Mouse (Mus musculus): ENCODE results near the gene Cbx7. TPM values are rescaled to one million over a fixed set of nuclear protein-coding genes. Genes with fewer than 3 reads are reported as not detected.
"Not testable (repeated sequence)": the region's sequence is repeated elsewhere in the genome, so short reads cannot be mapped to it uniquely, and the experiment has no call there.

The Cbx7 gene
- total and polyA plus RNA-seq, 2 experiments from 2014 or later: 3.4 to 14.9 TPM

DNA sequence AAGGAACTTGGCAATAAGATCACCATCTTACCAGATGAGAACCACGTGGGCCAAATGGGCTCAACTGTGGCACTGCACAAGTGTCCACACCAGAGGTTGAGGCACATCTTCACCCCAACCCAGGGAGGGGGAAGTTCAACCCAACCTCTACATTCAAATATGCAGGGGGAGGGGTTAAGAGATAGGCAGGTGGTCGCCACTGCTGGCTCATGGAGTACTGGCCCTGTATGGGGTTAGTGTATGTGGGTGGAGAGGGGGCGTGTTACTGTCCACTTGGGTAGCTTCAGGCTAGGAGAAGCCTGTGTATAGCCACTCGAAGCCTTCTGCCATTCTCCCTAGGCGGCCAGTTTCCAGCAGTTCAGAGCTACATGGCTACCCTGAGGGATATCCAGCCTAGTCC, 54.8 kb downstream of the Cbx7 start:
- WGBS: 82% methylated on average over 5 of the region's 5 CpGs
- H3K9me3 ChIP-seq (ENCODE audit: low read length): no peaks in the 10 kb centered on the region
- DNase-seq (ENCODE audit: low spot score) (no peak), ATAC-seq (ENCODE audit: low FRiP score) (no peak)
- H3K27ac ChIP-seq (ENCODE audit: low read depth, low read length): no peak overlapping the region
- no peak overlapping the region for H3K9ac ChIP-seq (replicated peaks; ENCODE audit: low read length, poor library complexity, severe bottlenecking)
- H3K27me3 ChIP-seq (ENCODE audit: insufficient read depth, low read length): no peaks in the 10 kb centered on the region
- TF ChIP-seq CTCF (IDR thresholded peaks at IDR 0.05): no peak
- H3K4me2 ChIP-seq (ENCODE audit: low read depth, low read length, poor library complexity, severe bottlenecking): no peak overlapping the region
- no peaks in the 10 kb centered on the region for H3K4me1 ChIP-seq (ENCODE audit: insufficient read depth, low read length)
- H3K4me3 ChIP-seq (ENCODE audit: low read depth, low read length): no peak overlapping the region
- 0 out of 2 replicates have a peak, but pooled peaks cover 6% of the 10 kb centered on the region for H3K36me3 ChIP-seq (ENCODE audit: insufficient read depth, low read length)

DNA sequence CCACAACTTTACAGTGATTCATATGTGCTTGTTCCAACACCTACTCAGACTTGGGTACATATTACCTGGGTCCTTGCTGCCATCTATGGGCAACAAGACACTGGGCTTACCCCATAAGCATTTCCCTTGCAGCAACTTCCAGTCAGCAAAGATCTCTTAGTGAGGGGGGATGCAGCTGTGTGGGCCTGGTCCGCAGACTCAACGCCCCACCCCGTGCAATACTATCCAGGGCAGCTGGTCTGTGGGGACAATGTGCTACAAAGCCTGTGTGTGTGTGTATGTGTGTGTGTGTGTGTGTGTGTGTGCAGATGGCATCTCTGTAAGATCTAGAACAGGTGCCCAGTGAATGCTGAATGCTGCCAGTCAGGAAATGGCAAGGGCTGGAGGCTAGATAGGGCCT, 56.6 kb downstream of the Cbx7 start:
- Histone ChIP-seq H3K36me3 (ENCODE audit: insufficient read depth, low read length) (no peaks in the 10 kb centered on the region), H3K4me3 (ENCODE audit: low read depth, low read length) (no peak overlapping the region), H3K4me2 (ENCODE audit: low read depth, low read length, poor library complexity, severe bottlenecking) (no peak overlapping the region), H3K9ac (replicated peaks; ENCODE audit: low read length, poor library complexity, severe bottlenecking) (no peak overlapping the region), H3K4me1 (ENCODE audit: insufficient read depth, low read length) (no peaks in the 10 kb centered on the region), H3K27me3 (ENCODE audit: insufficient read depth, low read length) (no peaks in the 10 kb centered on the region), H3K27ac (ENCODE audit: low read depth, low read length) (no peak overlapping the region), H3K9me3 (ENCODE audit: low read length) (no peaks in the 10 kb centered on the region)
- 60% methylated on average over 3 of the region's 3 CpGs for WGBS
- TF ChIP-seq CTCF (IDR thresholded peaks at IDR 0.05): peak; percentile 78
- ATAC-seq (ENCODE audit: low FRiP score) (0 out of 2 replicates have a peak, but pooled peaks have one; percentile 38), DNase-seq (ENCODE audit: low spot score) (peak; percentile 67)

DNA sequence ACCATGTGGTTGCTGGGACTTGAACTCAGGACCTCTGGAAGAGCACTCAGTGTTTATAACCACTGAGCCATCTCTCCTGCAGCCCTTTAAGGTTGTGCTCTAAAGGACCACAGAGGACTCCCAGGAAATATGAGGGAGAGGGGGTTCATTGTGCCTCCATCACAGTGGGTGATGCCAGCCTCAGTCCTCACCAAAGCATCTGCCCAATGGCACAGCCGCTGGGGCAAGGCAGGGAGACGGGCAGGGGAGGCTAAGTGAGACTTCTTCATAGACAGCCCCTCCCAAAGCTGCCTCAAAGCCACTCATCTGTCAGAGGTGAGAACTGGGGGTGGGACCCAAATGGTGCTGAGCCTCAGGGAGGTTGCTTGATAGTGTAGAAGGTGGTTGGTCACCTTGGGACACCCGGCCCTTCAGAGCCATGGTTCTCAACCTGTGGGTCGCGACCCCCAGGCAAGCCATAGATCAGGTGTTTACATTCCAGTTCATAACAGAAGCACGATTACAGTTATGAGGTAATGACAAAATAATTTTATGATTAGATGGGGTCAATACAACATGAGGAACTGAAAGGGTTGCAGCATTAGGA, 57.1 kb downstream of the Cbx7 start:
- Histone ChIP-seq H3K9ac (replicated peaks; ENCODE audit: low read length, poor library complexity, severe bottlenecking) (no peak overlapping the region), H3K9me3 (ENCODE audit: low read length) (no peaks in the 10 kb centered on the region), H3K4me2 (ENCODE audit: low read depth, low read length, poor library complexity, severe bottlenecking) (no peak overlapping the region), H3K27ac (ENCODE audit: low read depth, low read length) (no peak overlapping the region), H3K27me3 (ENCODE audit: insufficient read depth, low read length) (no peaks in the 10 kb centered on the region), H3K4me1 (ENCODE audit: insufficient read depth, low read length) (no peaks in the 10 kb centered on the region), H3K36me3 (ENCODE audit: insufficient read depth, low read length) (no peaks in the 10 kb centered on the region), H3K4me3 (ENCODE audit: low read depth, low read length) (no peak overlapping the region)
- ATAC-seq (ENCODE audit: low FRiP score): no peak
- 92% methylated on average over 6 of the region's 6 CpGs for WGBS
- DNase-seq (ENCODE audit: low spot score): no peak
- TF ChIP-seq CTCF (IDR thresholded peaks at IDR 0.05): no peak

DNA sequence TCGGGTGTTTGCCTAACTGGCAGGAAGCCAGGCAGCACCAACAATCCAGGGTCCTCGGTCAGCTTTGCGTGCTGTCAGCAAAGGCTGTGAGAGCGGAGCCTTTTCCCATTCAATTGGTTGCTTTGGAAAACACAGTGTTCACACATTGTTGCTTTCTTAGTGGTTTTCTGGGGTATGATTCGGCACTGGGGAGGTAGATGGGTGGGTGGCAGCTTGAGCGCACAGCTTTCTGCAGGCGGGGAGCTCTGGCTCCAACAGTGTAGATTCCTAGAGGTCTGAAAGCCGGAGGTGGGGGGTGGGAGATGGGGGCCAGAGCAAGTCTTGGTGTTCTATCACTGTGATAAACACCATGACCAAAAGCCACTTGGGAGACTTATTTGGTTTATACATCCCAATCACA, 59.6 kb downstream of the Cbx7 start:
- no peak for TF ChIP-seq CTCF (IDR thresholded peaks at IDR 0.05)
- Histone ChIP-seq H3K9ac (replicated peaks; ENCODE audit: low read length, poor library complexity, severe bottlenecking) (no peak overlapping the region), H3K9me3 (ENCODE audit: low read length) (no peaks in the 10 kb centered on the region), H3K27ac (ENCODE audit: low read depth, low read length) (no peak overlapping the region), H3K4me1 (ENCODE audit: insufficient read depth, low read length) (no peaks in the 10 kb centered on the region), H3K4me3 (ENCODE audit: low read depth, low read length) (no peak overlapping the region), H3K27me3 (ENCODE audit: insufficient read depth, low read length) (no peaks in the 10 kb centered on the region), H3K4me2 (ENCODE audit: low read depth, low read length, poor library complexity, severe bottlenecking) (no peak overlapping the region), H3K36me3 (ENCODE audit: insufficient read depth, low read length) (no peaks in the 10 kb centered on the region)
- no peak for ATAC-seq (ENCODE audit: low FRiP score)
- no peak for DNase-seq (ENCODE audit: low spot score)
- 78% methylated on average over 8 of the region's 8 CpGs for WGBS

DNA sequence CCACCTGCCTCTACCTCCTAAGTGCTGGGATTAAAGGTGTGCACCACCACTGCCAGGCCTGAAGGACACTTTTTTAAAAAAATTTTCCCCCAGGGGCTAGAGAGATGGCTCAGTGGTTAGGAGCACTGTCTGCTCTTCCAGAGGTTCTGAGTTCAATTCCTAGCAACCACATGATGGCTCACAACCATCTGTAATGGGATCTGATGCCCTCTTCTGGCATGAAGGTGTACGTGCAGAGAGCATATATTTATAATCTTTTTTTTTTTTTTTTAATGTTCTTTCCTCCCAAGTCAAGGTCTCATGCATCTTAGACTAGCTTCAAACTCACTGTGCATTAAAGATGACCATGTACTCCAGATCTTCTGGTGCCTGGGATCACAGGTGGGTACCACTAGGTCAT, 60.1 kb downstream of the Cbx7 start:
- not testable (repeated sequence) for H3K27me3 ChIP-seq (ENCODE audit: insufficient read depth, low read length); DNase-seq (ENCODE audit: low spot score); H3K9me3 ChIP-seq (ENCODE audit: low read length); H3K4me1 ChIP-seq (ENCODE audit: insufficient read depth, low read length); ATAC-seq (ENCODE audit: low FRiP score); H3K4me3 ChIP-seq (ENCODE audit: low read depth, low read length); H3K4me2 ChIP-seq (ENCODE audit: low read depth, low read length, poor library complexity, severe bottlenecking); H3K36me3 ChIP-seq (ENCODE audit: insufficient read depth, low read length); H3K9ac ChIP-seq (replicated peaks; ENCODE audit: low read length, poor library complexity, severe bottlenecking); H3K27ac ChIP-seq (ENCODE audit: low read depth, low read length)
- WGBS: 81% methylated on average over 1 of the region's 1 CpGs
- TF ChIP-seq CTCF (IDR thresholded peaks at IDR 0.05): peak; percentile 38; the same call in 1 of the 2 replicates

DNA sequence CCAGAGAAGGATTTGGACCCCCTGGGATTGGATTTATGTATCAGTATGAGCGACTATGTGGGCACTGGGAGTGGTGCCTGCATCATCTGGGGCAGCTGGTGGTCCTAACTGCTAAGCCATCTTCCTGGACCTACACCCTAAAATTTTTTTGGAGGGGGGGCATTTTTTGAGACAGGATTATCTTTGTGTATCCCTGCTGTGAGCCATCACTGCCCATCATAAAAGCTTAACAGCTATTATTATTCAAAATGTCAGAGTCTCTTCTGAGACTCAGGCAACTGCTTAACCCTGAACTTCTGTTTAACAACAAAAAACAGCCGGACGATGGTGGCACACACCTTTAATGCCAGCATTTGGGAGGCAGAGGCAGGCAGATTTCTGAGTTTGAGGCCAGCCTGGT, 61.9 kb downstream of the Cbx7 start:
- H3K4me1 ChIP-seq (ENCODE audit: insufficient read depth, low read length); H3K4me3 ChIP-seq (ENCODE audit: low read depth, low read length); H3K36me3 ChIP-seq (ENCODE audit: insufficient read depth, low read length); H3K9me3 ChIP-seq (ENCODE audit: low read length); H3K4me2 ChIP-seq (ENCODE audit: low read depth, low read length, poor library complexity, severe bottlenecking); H3K27me3 ChIP-seq (ENCODE audit: insufficient read depth, low read length); H3K9ac ChIP-seq (replicated peaks; ENCODE audit: low read length, poor library complexity, severe bottlenecking); H3K27ac ChIP-seq (ENCODE audit: low read depth, low read length); DNase-seq (ENCODE audit: low spot score); ATAC-seq (ENCODE audit: low FRiP score): not testable (repeated sequence)
- WGBS: 81% methylated on average over 3 of the region's 3 CpGs

All from midbrain, postnatal 0 days (tissue).